Mouse (Mus musculus): ENCODE measurements around the gene Hnf4a.

Gene Hnf4a

GRCm38 (mm10) chr2:163548822-163549221 is 42.2 kb downstream of the Hnf4a start:
- no peak for DNase-seq (ENCODE audit: low read depth in 1 of 2, low spot score in 2 of 2)

- DNase-seq (ENCODE audit: low read depth in 1 of 2, low spot score in 2 of 2) = no peak
These were observed 43.2 kb downstream of the Hnf4a start for GRCm38 (mm10) chr2:163549786-163550185.

DNA sequence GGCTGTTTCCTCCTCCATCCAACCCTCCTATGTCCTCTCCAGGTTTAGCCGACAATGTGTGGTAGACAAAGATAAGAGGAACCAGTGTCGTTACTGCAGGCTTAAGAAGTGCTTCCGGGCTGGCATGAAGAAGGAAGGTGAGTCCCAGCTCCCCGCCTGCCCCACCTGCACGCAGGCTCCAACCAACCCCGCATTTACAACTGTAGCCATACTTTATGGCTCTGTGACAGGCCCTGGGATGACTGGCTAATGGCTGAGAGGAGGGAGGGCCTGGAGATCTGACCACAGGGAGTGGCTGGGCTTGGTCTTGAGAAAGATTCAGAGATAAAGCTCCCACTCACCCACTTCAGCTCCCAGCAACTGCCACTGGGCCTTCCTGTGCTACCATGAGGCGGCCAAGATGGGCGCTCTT is 45.9 kb downstream of the Hnf4a start:
- DNase-seq (ENCODE audit: low read depth in 1 of 2, low spot score in 2 of 2) = no peak

DNA sequence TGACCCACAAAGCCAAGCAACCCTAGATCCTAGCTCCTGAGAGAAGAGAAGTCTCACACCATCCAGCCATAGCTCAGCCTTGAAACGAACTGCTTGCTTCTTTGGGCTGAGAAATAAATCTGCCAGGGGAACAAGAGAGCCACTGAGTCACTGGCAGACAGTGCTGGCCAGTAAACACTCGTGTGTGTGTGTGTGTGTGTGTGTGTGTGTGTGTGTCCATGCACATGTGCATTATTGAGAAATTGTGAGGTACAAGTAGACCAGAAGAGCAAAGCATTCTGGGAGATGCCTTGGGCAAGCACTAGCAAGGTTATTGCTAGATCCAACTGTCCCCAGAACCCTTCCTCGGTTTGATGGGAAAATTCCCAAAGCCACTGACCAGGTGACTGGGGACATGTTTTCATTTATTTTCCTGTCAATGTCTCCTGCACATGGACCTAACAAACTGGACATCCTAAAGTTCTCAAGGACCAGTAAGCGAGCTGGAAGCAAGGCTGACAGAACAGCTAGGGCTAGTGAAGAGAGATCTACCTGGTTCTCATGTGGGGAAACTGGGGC is 47.9 kb downstream of the Hnf4a start:
- no peak for DNase-seq (ENCODE audit: low read depth in 1 of 2, low spot score in 2 of 2)

- no peak for DNase-seq (ENCODE audit: low read depth in 1 of 2, low spot score in 2 of 2)
These were observed 48.4 kb downstream of the Hnf4a start for GRCm38 (mm10) chr2:163554996-163555395.

DNA sequence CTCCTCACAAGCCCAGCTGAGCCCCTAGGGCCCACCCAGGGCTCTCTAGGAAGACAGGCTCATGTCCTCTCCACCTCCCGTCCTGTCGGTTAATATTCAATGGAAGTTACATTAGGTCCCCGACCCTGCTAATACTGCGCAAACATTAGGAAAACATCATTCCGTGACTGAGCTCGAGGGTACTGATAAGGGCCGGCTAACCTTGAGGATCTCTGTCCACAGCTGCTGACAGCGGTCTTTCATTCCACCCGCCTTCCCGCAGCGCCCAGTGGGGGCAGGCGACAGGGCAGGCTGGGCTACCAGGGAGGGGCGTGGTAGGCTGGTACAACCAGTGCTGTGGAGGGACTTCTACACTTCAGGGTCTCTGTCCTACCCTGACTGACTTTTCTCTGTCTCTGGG is 48.8 kb downstream of the Hnf4a start:
- no peak for DNase-seq (ENCODE audit: low read depth in 1 of 2, low spot score in 2 of 2)

GRCm38 (mm10) chr2:163558548-163558947 is 51.9 kb downstream of the Hnf4a start:
- no peak for DNase-seq (ENCODE audit: low read depth in 1 of 2, low spot score in 2 of 2)

DNA sequence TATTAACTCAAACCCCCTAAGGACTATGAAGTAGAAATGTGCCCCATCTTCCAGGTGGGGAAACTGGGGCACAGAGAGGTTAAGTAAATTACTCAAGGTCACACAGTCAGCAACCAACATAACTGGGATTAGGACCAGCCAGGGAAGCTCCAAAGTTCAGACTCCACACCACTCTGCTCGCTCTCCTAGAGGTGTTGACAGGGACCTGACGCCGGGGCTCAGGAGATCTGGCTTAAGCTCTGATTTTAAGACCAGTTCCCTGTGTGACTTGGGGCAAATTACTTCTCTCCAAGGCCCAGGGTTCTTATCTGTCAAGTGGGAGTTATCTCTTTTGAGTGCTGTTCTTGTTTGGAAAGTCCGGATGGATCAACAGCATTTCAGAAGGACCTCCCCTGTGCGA is 52.6 kb downstream of the Hnf4a start:
- DNase-seq (ENCODE audit: low read depth in 1 of 2, low spot score in 2 of 2) = no peak

DNA sequence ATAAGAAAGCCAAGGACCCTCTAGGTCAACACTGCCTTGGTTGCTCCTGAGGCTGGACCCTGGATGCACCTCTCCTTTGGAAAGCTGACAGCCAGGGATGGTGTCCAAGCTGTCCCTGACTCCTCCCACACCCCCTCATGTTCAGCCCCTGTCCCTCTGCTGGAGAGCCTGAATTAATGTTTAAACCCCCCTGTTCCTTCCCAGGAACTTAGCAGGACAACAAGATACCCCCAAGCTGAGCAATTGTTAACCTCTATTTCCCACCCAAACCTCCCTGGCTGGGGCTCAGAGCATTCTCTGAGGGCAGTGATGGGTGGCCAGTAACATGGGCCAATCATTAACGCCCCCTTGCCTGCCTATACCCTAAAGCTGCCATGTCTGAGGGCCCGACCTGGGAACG is 53.6 kb downstream of the Hnf4a start:
- DNase-seq (ENCODE audit: low read depth in 1 of 2, low spot score in 2 of 2) = no peak

DNA sequence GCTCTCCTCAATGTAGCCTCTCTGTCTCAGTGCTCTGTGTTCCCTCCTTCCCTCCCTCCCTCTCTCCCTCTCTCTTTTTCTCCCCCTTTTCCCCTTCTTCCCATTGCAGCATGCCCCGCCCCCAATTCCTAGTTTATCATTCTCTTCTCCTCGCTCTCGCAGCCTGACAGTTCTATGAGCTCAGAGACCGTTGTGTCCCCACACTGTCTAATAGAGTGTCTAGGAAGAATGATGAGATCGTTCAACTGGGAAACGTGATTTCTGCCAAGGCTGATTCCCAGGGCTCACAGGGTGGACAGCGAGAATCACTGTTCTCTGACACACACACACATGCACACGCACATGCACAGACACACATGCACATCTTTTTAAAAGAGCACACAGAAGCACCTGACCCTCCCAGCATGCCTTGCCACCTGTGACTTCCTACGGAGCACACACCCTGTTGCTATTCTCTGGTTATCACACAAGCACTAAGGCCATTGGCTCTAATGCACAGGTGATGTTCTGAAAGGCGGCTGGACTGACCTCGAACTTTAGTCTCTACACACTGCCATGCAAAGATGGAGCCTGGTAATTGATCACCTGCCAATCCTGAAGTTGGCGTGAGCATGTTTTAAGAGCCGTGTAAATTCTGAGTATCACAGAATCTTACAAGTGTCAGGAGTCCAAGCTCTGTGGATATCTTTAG is 54.8 kb downstream of the Hnf4a start:
- DNase-seq (ENCODE audit: low read depth in 1 of 2, low spot score in 2 of 2) = no peak

DNA sequence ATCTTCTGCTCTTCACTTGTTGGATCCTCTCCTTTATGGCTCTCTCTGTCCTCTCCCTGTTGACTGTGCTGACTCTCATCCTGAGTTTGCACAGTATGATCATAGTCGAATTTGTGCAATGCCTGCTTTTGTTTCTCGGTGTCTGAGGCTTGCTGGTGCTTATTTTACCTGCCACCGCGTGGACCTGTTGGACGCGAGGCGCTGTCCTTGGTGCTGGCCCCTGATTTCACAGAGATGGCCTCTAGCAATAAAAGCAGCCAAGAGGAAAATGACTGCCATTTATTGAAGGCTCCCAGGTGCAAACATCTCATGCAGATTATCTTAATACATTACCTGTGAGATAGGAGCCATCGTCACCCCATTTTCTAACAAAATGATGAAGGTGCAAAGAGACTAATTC is 58.0 kb downstream of the Hnf4a start:
- no peak for DNase-seq (ENCODE audit: low read depth in 1 of 2, low spot score in 2 of 2)

DNA sequence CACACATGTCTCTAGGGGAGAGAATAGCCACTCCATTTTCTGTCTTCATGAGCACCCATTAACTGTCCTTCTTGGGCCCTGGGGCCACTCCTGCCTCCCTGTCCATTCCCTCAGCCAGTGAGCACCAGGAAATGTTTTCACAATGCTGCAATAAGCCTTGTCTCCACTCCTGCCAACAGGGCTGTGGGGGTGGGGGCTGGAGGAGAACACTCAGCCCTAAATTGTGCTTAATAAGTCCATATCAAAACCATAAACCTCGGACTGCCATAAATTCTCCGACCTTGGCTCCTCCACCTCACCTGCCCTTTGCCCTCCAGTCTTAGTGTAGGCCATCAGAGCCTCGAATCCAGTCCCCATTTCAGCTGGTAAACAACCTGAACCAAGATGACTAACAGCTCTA is 67.7 kb downstream of the Hnf4a start:
- no peak for DNase-seq (ENCODE audit: low read depth in 1 of 2, low spot score in 2 of 2)

DNA sequence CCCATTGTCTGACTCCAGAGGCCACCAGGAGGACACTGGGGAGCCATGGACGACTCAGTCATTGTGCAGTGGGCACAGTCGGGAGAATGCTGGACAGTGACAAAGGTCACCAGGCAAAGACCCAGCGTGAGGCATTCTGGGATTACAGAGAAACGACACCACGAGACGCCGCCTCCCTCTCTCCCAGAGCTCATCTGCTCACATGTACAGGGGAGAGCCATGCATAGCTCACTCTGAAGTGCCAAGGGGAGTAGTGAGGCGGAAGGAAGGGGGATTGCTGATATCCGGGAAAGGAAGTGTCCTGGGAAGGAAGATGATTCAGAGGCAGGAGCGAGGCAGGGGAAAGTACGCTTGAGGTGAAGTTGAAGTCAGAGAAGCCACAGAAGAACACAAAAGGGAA is 68.6 kb downstream of the Hnf4a start:
- DNase-seq (ENCODE audit: low read depth in 1 of 2, low spot score in 2 of 2) = peak in 1 of 2 experiments; percentile 25

- no peak for DNase-seq (ENCODE audit: low read depth in 1 of 2, low spot score in 2 of 2)
These were observed 71.4 kb downstream of the Hnf4a start for GRCm38 (mm10) chr2:163577986-163578385.

- DNase-seq (ENCODE audit: low read depth in 1 of 2, low spot score in 2 of 2) = peak; percentile 38 to 48
These were observed 73.7 kb downstream of the Hnf4a start for GRCm38 (mm10) chr2:163580069-163580945.

DNA sequence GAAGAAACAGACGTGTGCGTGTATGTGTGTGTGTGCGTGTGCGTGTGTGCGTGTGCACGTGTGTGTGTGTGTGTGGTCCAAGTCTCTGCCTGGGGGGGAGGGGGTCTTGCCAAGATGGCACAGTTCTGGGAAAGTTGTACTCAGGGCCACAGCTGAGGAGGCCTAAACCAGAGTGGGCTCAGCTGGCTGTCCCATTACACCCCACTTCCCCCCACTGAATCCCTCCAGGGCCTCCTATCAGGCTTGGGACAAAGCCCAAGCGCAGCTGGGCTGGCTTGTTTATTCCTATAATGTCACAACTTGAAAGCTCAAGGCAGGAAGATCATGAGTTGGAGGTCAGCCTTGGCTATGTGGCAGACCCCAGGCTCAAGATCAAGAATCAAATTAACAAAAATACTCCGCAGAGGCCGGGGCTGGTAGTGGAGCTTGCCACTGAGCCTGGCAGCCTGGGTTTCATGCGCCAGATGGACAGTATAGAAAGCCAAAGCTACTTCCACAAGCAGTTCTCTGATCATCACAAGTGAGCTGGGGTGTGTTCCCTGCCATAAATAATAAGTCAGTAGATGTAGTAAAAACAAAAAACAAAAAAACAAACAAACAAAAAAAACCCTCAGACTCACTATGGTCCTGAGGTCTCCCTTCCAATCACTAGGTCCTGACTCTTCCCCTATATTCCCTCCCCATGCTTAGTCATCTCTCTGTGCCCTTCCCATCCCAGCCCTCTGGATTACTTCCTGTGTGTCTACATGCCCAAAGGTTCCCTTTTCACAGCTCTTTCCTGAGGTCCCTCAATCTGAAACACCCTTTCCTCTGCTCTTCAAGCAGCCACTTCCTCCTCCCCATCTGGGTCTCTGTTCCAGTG is 76.8 kb downstream of the Hnf4a start:
- peak in 1 of 2 experiments; percentile 29 for DNase-seq (ENCODE audit: low read depth in 1 of 2, low spot score in 2 of 2)

DNA sequence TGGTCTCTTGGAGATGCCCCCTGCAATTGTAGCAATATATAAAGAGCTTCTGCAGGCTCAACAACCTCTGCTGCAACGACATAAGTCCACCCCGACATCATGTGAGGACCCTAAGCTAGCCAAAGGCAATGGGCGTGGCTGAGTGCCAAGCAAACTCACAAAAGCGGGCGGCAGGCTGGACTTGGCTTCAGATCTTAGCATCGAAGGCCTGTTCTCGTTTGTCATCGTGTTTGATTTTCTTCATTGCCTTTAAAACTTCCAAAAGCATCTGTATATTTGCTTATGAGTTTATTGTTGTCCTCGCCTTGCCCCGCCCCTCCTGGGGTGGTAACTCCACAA is 77.4 kb downstream of the Hnf4a start:
- no peak for DNase-seq (ENCODE audit: low read depth in 1 of 2, low spot score in 2 of 2)

DNA sequence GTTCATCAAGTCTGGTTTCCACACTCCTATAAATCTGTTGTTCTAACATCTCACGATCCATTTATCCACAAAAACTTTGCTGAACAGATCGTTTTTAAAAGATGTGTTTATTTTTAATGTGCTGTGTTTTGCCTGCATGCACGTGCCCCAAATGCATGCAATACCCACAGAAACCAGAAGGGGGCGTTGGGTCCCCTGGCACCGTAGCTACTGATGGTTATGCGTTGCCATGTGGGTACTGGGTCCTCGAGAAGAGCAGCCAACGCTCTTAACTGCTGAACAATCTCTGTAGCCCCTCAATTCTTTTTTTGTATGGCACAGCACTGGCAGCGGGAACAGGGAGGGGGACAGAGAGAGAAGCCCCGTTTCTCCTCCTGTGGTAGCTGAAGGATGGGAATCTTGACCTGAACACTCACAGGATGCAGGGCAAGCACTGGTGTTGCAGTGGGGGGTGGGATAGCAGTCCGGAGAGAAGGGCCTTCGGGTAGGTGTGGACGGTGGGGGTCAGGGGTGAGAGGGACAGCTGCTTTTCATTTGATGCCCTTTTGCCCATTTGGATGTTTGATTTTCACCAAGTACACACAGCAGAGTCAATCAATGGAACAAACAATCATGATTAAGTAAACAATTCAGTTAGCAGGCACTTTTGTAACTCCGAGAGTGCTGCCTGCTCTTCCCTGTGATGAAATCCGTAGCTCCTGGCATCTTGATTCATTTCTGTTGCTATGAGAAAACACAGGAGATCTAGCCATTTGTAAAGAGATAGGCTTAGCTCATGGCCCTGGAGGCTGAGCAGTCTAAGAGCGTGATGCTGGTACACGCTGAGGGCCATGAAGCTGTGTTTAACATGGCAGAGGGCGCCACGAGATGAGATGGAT is 80.0 kb downstream of the Hnf4a start:
- DNase-seq (ENCODE audit: low read depth in 1 of 2, low spot score in 2 of 2) = no peak

- DNase-seq (ENCODE audit: low read depth in 1 of 2, low spot score in 2 of 2) = no peak
These were observed 80.9 kb downstream of the Hnf4a start for GRCm38 (mm10) chr2:163587506-163587905.

GRCm38 (mm10) chr2:163590211-163590610 is 83.6 kb downstream of the Hnf4a start:
- DNase-seq (ENCODE audit: low read depth in 1 of 2, low spot score in 2 of 2) = no peak
